Mouse (Mus musculus): Measurements from ENCODE around the gene Nenf. TPM values are rescaled to one million over a fixed set of nuclear protein-coding genes. Genes with fewer than 3 reads are reported as not detected.

Nenf gene
- polyA plus RNA-seq, 1 experiment = not detected

- Histone ChIP-seq H3K4me1 (ENCODE audit: control insufficient read depth, insufficient read depth, low read length) (peaks cover 21% of the 10 kb centered on the region), H3K4me3 (ENCODE audit: insufficient read depth, low read depth, low read length) (no peak overlapping the region), H3K27ac (ENCODE audit: insufficient read depth, low read depth, low read length) (no peak overlapping the region)
- TF ChIP-seq POLR2A (IDR thresholded peaks at IDR 0.05; ENCODE audit: insufficient read depth, low read depth, low read length) (no peak), CTCF (IDR thresholded peaks at IDR 0.05; ENCODE audit: insufficient read depth, low read depth, low read length) (no peak)
- WGBS = 34% methylated on average over 5 of the region's 5 CpGs
Observed at GRCm38 (mm10) chr1:191296445-191296844, 21.5 kb downstream of the Nenf start.

DNA sequence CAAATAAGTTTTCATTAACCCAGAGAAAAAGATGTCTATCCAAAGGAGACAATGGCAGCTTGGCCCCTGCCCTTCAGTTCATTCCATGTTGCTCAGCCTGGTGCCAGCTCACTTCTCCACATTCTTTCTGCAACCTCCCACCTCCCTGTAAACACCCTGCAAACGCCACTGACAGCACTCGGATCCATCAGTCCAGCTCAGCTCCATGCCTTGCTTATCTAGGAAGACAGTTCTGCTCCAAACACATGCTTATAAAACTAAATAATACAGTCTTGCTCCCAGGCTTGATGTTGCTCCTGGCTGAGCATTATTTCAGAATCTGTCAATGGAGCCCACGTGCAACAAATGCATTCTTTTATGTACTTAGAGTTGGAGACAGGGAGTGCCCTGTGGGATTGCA, 22.2 kb downstream of the Nenf start:
- WGBS = 41% methylated on average over 3 of the region's 3 CpGs
- no peak for TF ChIP-seq POLR2A (IDR thresholded peaks at IDR 0.05; ENCODE audit: insufficient read depth, low read depth, low read length)
- TF ChIP-seq CTCF (IDR thresholded peaks at IDR 0.05; ENCODE audit: insufficient read depth, low read depth, low read length) = no peak
- Histone ChIP-seq H3K4me1 (ENCODE audit: control insufficient read depth, insufficient read depth, low read length) (peaks cover 21% of the 10 kb centered on the region), H3K27ac (ENCODE audit: insufficient read depth, low read depth, low read length) (no peak overlapping the region), H3K4me3 (ENCODE audit: insufficient read depth, low read depth, low read length) (no peak overlapping the region)

DNA sequence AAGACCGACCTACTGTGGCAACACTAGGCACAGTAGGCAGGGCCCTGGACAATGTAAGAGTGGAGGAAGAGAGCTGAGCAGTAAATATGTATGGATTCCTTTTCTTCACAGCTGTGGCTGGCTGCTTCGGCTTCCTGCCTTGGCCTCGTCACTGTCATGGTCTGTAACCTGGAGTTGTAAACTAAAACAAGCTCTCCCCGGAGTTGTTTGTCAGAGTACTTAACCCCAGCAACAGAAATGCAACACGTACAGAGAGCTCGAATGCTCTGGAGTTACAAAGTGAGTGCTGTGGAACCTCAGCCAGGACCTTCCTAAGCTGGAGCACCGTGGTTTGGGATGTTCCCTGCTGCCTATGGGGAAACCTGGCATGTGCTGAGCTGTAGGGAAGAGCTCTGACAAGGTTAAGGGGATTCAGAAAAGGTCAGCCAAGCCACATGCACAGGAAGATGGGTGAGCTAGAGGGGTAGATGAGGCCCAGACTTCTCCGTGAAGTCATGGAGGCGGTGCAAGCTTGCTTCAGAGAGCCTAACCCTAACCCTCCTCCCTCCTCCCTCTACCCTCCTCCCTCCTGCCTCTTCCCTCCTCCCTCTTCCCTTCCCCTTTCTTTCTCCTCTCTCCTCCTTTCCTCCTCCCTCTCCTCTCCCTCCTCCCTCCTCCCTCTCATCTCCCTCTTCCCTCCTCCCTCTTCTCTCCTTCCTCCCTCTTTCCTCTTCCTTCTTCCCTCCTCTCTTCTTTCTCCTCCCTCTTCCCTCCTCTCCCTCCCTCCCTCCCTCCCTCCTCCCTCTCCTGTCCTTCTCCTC, 23.8 kb downstream of the Nenf start:
- 87% methylated on average over 9 of the region's 9 CpGs for WGBS
- Histone ChIP-seq H3K27ac (ENCODE audit: insufficient read depth, low read depth, low read length) (no peak overlapping the region), H3K4me3 (ENCODE audit: insufficient read depth, low read depth, low read length) (no peak overlapping the region), H3K4me1 (ENCODE audit: control insufficient read depth, insufficient read depth, low read length) (peaks cover 15% of the 10 kb centered on the region)
- no peak for TF ChIP-seq CTCF (IDR thresholded peaks at IDR 0.05; ENCODE audit: insufficient read depth, low read depth, low read length)
- TF ChIP-seq POLR2A (IDR thresholded peaks at IDR 0.05; ENCODE audit: insufficient read depth, low read depth, low read length) = no peak

- Histone ChIP-seq H3K4me3 (ENCODE audit: insufficient read depth, low read depth, low read length) (no peak overlapping the region), H3K27ac (ENCODE audit: insufficient read depth, low read depth, low read length) (no peak overlapping the region), H3K4me1 (ENCODE audit: control insufficient read depth, insufficient read depth, low read length) (peaks cover 12% of the 10 kb centered on the region)
- 85% methylated on average over 2 of the region's 2 CpGs for WGBS
- no peak for TF ChIP-seq POLR2A (IDR thresholded peaks at IDR 0.05; ENCODE audit: insufficient read depth, low read depth, low read length)
- no peak for TF ChIP-seq CTCF (IDR thresholded peaks at IDR 0.05; ENCODE audit: insufficient read depth, low read depth, low read length)
Observed at GRCm38 (mm10) chr1:191293051-191293450, 24.9 kb downstream of the Nenf start.

- H3K4me3 ChIP-seq (ENCODE audit: insufficient read depth, low read depth, low read length) = no peak overlapping the region
- peaks cover 12% of the 10 kb centered on the region for H3K4me1 ChIP-seq (ENCODE audit: control insufficient read depth, insufficient read depth, low read length)
- TF ChIP-seq CTCF (IDR thresholded peaks at IDR 0.05; ENCODE audit: insufficient read depth, low read depth, low read length) (no peak), POLR2A (IDR thresholded peaks at IDR 0.05; ENCODE audit: insufficient read depth, low read depth, low read length) (no peak)
- peak overlapping the region; percentile 37; the same call in 1 of the 2 replicates for H3K27ac ChIP-seq (ENCODE audit: insufficient read depth, low read depth, low read length)
- 33% methylated on average over 5 of the region's 5 CpGs for WGBS
Observed at GRCm38 (mm10) chr1:191292348-191292747, 25.6 kb downstream of the Nenf start.

GRCm38 (mm10) chr1:191288762-191289161, 29.2 kb downstream of the Nenf start:
- 0 out of 2 replicates have a peak, but pooled peaks cover 5% of the 10 kb centered on the region for H3K4me1 ChIP-seq (ENCODE audit: control insufficient read depth, insufficient read depth, low read length)
- H3K4me3 ChIP-seq (ENCODE audit: insufficient read depth, low read depth, low read length) = no peak overlapping the region
- H3K27ac ChIP-seq (ENCODE audit: insufficient read depth, low read depth, low read length) = no peak overlapping the region
- 40% methylated on average over 8 of the region's 8 CpGs for WGBS
- peak; percentile 63; the same call in 1 of the 2 replicates for TF ChIP-seq CTCF (IDR thresholded peaks at IDR 0.05; ENCODE audit: insufficient read depth, low read depth, low read length)
- no peak for TF ChIP-seq POLR2A (IDR thresholded peaks at IDR 0.05; ENCODE audit: insufficient read depth, low read depth, low read length)

DNA sequence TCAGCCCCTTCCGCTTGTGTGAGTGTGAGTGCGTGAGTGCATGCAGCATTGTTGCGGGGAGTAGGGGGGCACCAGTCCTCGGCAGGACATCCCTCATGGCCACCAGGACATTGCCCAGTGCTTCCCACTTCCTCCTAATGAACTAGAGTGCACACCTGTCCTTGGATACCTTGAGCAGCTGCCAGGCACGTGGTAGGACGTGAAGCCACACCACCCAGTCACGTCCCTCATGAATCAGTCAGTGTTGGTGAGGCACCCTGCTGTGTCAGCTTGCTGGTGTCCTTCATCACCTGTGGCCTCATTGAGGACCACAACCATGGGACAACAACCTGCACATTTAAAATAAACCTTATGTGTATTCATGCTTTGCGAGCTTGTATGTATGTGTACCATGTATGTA, 33.5 kb downstream of the Nenf start:
- TF ChIP-seq CTCF (IDR thresholded peaks at IDR 0.05; ENCODE audit: insufficient read depth, low read depth, low read length) = no peak
- H3K4me1 ChIP-seq (ENCODE audit: control insufficient read depth, insufficient read depth, low read length) = no peaks in the 10 kb centered on the region
- H3K4me3 ChIP-seq (ENCODE audit: insufficient read depth, low read depth, low read length) = no peak overlapping the region
- no peak overlapping the region for H3K27ac ChIP-seq (ENCODE audit: insufficient read depth, low read depth, low read length)
- 91% methylated on average over 8 of the region's 8 CpGs for WGBS

GRCm38 (mm10) chr1:191283110-191284040, 34.6 kb downstream of the Nenf start:
- Histone ChIP-seq H3K4me1 (ENCODE audit: control insufficient read depth, insufficient read depth, low read length) (no peaks in the 10 kb centered on the region), H3K4me3 (ENCODE audit: insufficient read depth, low read depth, low read length) (no peak overlapping the region), H3K27ac (ENCODE audit: insufficient read depth, low read depth, low read length) (no peak overlapping the region)
- WGBS = 91% methylated on average over 13 of the region's 13 CpGs
- TF ChIP-seq CTCF (IDR thresholded peaks at IDR 0.05; ENCODE audit: insufficient read depth, low read depth, low read length) = no peak
- TF ChIP-seq POLR2A (IDR thresholded peaks at IDR 0.05; ENCODE audit: insufficient read depth, low read depth, low read length) = no peak

DNA sequence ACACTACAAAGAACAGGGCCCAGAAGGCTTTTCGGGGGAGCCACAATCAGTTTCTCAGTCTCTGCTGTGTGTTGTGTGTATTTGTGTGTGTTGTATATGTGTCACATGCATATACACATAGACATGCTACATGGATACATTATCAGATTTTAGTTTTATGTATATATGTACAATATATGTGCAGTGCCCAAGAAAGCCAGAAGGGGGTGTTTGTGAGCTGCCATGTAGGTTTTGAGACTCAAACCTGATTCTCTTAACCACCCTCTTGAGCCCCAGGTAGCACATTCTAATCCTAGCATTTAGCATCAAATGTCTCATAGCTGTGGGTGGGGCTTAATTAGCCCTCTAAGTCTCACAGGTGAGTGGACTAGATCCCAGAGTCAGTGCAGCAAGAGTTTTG, 35.7 kb downstream of the Nenf start:
- TF ChIP-seq POLR2A (IDR thresholded peaks at IDR 0.05; ENCODE audit: insufficient read depth, low read depth, low read length) = no peak
- TF ChIP-seq CTCF (IDR thresholded peaks at IDR 0.05; ENCODE audit: insufficient read depth, low read depth, low read length) = no peak
- peaks cover 6% of the 10 kb centered on the region for H3K4me1 ChIP-seq (ENCODE audit: control insufficient read depth, insufficient read depth, low read length)

More for the DNA sequence above, 35.7 kb downstream of the Nenf start:
- no peak overlapping the region for H3K4me3 ChIP-seq (ENCODE audit: insufficient read depth, low read depth, low read length)
- 100% methylated on average over 1 of the region's 1 CpGs for WGBS
- no peak overlapping the region for H3K27ac ChIP-seq (ENCODE audit: insufficient read depth, low read depth, low read length)
